Mouse (Mus musculus): Measurements from ENCODE around the gene Usp7. TPM values are rescaled to one million over a fixed set of nuclear protein-coding genes. Genes with fewer than 3 reads are reported as not detected.
A peak's percentile ranks its signal among the peaks of the same experiment; 100 is the strongest.

Gene Usp7
- polyA plus RNA-seq, 1 experiment from 2014 or later: 22.6 TPM

DNA sequence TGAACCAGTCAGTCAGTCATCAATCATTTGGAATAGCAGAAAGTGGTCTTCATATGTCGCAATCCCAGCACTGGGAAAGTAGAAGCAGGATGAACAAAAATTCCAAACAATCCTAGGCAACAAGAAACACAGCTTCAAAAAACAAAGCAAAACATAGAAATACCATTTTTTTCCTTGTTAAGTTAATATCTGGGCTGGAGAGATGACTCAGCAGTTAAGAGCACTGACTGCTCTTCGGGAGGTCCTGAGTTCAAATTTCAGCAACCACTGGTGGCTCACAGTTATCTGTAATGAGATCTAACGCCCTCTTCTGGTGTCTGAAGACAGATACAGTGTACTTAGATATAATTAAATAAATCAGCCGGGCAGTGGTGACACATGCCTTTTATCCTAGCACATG, 30.5 kb upstream of the Usp7 start:
- Histone ChIP-seq H3K36me3 (no peaks in the 10 kb centered on the region), H3K27me3 (replicated peaks) (no peaks in the 10 kb centered on the region), H3K27ac (no peak overlapping the region), H3K9ac (no peak overlapping the region), H3K9me3 (no peaks in the 10 kb centered on the region), H3K4me1 (replicated peaks) (no peaks in the 10 kb centered on the region), H3K4me3 (replicated peaks) (no peak overlapping the region), H3K4me2 (replicated peaks) (no peak overlapping the region)
- no peak for ATAC-seq
- 77% methylated on average over 4 of the region's 4 CpGs for WGBS

DNA sequence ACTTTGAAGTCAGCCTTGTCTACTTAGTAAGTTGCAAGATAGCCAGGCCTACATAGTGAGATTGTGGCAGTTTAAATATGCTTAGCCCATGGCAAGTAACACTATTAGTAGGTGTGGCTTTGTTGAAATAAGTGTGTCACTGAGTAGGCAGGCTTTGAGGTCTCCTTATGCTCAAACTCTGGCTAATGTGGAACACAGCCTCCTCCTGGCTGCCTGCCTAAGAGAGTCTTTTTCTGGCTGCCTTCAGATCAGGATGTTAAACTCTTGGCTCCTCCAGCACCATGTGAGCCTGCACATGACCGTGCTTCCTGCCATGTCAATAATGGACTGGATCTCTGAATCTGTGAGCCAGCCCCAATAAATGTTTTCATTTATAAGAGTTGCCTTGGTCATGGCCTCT, 29.3 kb upstream of the Usp7 start:
- H3K4me1 ChIP-seq (replicated peaks): no peaks in the 10 kb centered on the region
- no peak overlapping the region for H3K27ac ChIP-seq
- H3K9me3 ChIP-seq: no peaks in the 10 kb centered on the region
- H3K9ac ChIP-seq: no peak overlapping the region
- H3K36me3 ChIP-seq: no peaks in the 10 kb centered on the region
- H3K4me2 ChIP-seq (replicated peaks): no peak overlapping the region
- H3K4me3 ChIP-seq (replicated peaks): no peak overlapping the region
- ATAC-seq: no peak
- WGBS: 76% methylated on average over 1 of the region's 1 CpGs
- no peaks in the 10 kb centered on the region for H3K27me3 ChIP-seq (replicated peaks)

DNA sequence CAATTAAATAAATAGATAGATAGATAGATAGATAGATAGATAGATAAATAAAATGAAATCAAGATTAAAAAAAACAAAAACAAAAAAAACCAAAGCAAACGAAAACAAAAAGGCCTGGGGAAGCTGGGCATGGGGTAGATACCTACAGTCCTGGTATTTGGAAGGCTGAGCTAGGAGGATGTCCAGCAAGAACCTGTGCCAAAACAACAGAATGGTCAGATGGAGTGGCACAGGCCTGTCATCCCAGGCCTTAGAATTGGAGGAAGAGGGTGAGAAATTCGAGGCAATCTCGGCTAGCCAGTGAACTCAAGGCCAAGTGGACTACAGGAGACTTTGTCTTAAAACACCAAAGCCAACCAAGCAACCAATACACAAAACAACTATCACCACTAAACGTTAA, 25.8 kb upstream of the Usp7 start:
- H3K36me3 ChIP-seq: no peaks in the 10 kb centered on the region
- H3K9ac ChIP-seq: no peak overlapping the region
- ATAC-seq: no peak
- no peak overlapping the region for H3K4me2 ChIP-seq (replicated peaks)
- H3K27ac ChIP-seq: no peak overlapping the region
- no peaks in the 10 kb centered on the region for H3K27me3 ChIP-seq (replicated peaks)
- no peaks in the 10 kb centered on the region for H3K9me3 ChIP-seq
- no peak overlapping the region for H3K4me3 ChIP-seq (replicated peaks)
- H3K4me1 ChIP-seq (replicated peaks): no peaks in the 10 kb centered on the region
- 75% methylated on average over 4 of the region's 4 CpGs for WGBS

GRCm38 (mm10) chr16:8810399-8811127, 18.5 kb upstream of the Usp7 start:
- H3K9me3 ChIP-seq: no peaks in the 10 kb centered on the region
- no peak overlapping the region for H3K4me2 ChIP-seq (replicated peaks)
- no peaks in the 10 kb centered on the region for H3K36me3 ChIP-seq
- H3K4me3 ChIP-seq (replicated peaks): no peak overlapping the region
- no peak overlapping the region for H3K9ac ChIP-seq
- H3K27me3 ChIP-seq (replicated peaks): no peaks in the 10 kb centered on the region
- H3K27ac ChIP-seq: no peak overlapping the region
- no peaks in the 10 kb centered on the region for H3K4me1 ChIP-seq (replicated peaks)
- peak; percentile 45; the same call in 1 of the 2 replicates for ATAC-seq
- WGBS: 89% methylated on average over 14 of the region's 14 CpGs

- WGBS: 29% methylated on average over 4 of the region's 4 CpGs
- Histone ChIP-seq H3K27me3 (replicated peaks) (no peaks in the 10 kb centered on the region), H3K9ac (no peak overlapping the region), H3K4me3 (replicated peaks) (no peak overlapping the region), H3K4me1 (replicated peaks) (no peaks in the 10 kb centered on the region), H3K4me2 (replicated peaks) (no peak overlapping the region), H3K9me3 (no peaks in the 10 kb centered on the region), H3K36me3 (no peaks in the 10 kb centered on the region), H3K27ac (no peak overlapping the region)
- no peak for ATAC-seq
Observed at GRCm38 (mm10) chr16:8806703-8807102, 14.6 kb upstream of the Usp7 start.

DNA sequence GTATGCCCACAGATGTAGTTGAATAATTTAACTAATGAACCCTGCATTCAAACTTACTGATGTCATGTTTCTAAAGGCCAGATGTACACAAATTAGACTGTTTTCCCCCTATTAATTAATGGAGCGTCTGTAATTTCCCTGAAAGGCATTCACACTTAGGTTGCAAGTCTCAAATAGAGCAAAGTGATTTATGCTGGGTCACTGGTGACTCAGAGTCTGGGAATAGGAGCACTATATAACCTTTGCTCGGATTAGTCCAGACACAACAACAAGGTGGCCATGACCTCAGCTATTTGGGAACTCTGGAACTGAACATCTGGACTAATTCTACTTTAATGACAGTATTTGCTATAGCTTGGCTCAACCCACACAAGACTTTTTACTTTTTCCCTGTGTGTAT, 3.8 kb upstream of the Usp7 start:
- Histone ChIP-seq H3K27ac (no peak overlapping the region), H3K36me3 (no peaks in the 10 kb centered on the region), H3K9ac (no peak overlapping the region), H3K4me2 (replicated peaks) (no peak overlapping the region), H3K4me3 (replicated peaks) (no peak overlapping the region), H3K9me3 (no peaks in the 10 kb centered on the region), H3K27me3 (replicated peaks) (no peaks in the 10 kb centered on the region), H3K4me1 (replicated peaks) (no peaks in the 10 kb centered on the region)
- WGBS: 67% methylated on average over 2 of the region's 2 CpGs
- no peak for ATAC-seq

GRCm38 (mm10) chr16:8794952-8795351, 2.8 kb upstream of the Usp7 start:
- no peaks in the 10 kb centered on the region for H3K4me1 ChIP-seq (replicated peaks)
- no peaks in the 10 kb centered on the region for H3K36me3 ChIP-seq
- WGBS: 10% methylated on average over 3 of the region's 3 CpGs
- no peaks in the 10 kb centered on the region for H3K27me3 ChIP-seq (replicated peaks)
- ATAC-seq: no peak
- H3K9ac ChIP-seq: no peak overlapping the region
- no peaks in the 10 kb centered on the region for H3K9me3 ChIP-seq
- no peak overlapping the region for H3K4me2 ChIP-seq (replicated peaks)
- H3K4me3 ChIP-seq (replicated peaks): no peak overlapping the region
- no peak overlapping the region for H3K27ac ChIP-seq

GRCm38 (mm10) chr16:8790886-8791285, 1.2 kb downstream of the Usp7 start:
- H3K4me2 ChIP-seq (replicated peaks): no peak overlapping the region
- H3K9ac ChIP-seq: no peak overlapping the region
- H3K4me3 ChIP-seq (replicated peaks): no peak overlapping the region
- H3K9me3 ChIP-seq: no peaks in the 10 kb centered on the region
- ATAC-seq: no peak
- H3K36me3 ChIP-seq: no peaks in the 10 kb centered on the region
- no peak overlapping the region for H3K27ac ChIP-seq
- H3K4me1 ChIP-seq (replicated peaks): no peaks in the 10 kb centered on the region
- 83% methylated on average over 4 of the region's 4 CpGs for WGBS
- H3K27me3 ChIP-seq (replicated peaks): no peaks in the 10 kb centered on the region

GRCm38 (mm10) chr16:8784753-8785152, 7.4 kb downstream of the Usp7 start:
- Histone ChIP-seq H3K4me3 (replicated peaks) (no peak overlapping the region), H3K27me3 (replicated peaks) (no peaks in the 10 kb centered on the region), H3K27ac (no peak overlapping the region), H3K9me3 (no peaks in the 10 kb centered on the region), H3K36me3 (no peaks in the 10 kb centered on the region), H3K4me2 (replicated peaks) (no peak overlapping the region), H3K4me1 (replicated peaks) (no peaks in the 10 kb centered on the region), H3K9ac (no peak overlapping the region)
- 61% methylated on average over 3 of the region's 3 CpGs for WGBS
- ATAC-seq: no peak

- Histone ChIP-seq H3K27ac (no peak overlapping the region), H3K9ac (no peak overlapping the region), H3K4me1 (replicated peaks) (no peaks in the 10 kb centered on the region), H3K4me2 (replicated peaks) (no peak overlapping the region), H3K9me3 (no peaks in the 10 kb centered on the region), H3K27me3 (replicated peaks) (no peaks in the 10 kb centered on the region), H3K36me3 (no peaks in the 10 kb centered on the region), H3K4me3 (replicated peaks) (no peak overlapping the region)
- no peak for ATAC-seq
- 79% methylated on average over 16 of the region's 16 CpGs for WGBS
Observed at GRCm38 (mm10) chr16:8783198-8783913, 8.8 kb downstream of the Usp7 start.

DNA sequence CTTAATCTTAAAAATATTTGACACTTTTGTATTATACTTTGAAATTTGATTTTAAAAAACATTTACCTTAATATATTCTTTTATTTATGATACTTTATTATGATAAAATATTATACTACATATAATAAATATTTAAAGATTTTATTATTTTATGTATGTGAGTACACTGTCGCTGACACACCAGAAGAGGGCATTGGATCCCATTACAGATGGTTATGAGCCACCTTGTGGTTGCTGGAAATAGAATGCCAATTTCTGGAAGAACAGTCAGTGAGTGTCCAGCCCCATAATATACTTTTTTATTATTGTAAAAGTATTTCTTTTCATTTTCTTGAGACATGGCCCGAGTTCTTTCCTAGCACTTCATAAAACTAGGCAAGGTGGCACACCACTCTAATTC, 10.4 kb downstream of the Usp7 start:
- Histone ChIP-seq H3K9me3 (no peaks in the 10 kb centered on the region), H3K27ac (no peak overlapping the region), H3K4me2 (replicated peaks) (no peak overlapping the region), H3K9ac (no peak overlapping the region), H3K4me1 (replicated peaks) (no peaks in the 10 kb centered on the region), H3K4me3 (replicated peaks) (no peak overlapping the region), H3K36me3 (no peaks in the 10 kb centered on the region), H3K27me3 (replicated peaks) (no peaks in the 10 kb centered on the region)
- 83% methylated on average over 2 of the region's 2 CpGs for WGBS
- no peak for ATAC-seq

DNA sequence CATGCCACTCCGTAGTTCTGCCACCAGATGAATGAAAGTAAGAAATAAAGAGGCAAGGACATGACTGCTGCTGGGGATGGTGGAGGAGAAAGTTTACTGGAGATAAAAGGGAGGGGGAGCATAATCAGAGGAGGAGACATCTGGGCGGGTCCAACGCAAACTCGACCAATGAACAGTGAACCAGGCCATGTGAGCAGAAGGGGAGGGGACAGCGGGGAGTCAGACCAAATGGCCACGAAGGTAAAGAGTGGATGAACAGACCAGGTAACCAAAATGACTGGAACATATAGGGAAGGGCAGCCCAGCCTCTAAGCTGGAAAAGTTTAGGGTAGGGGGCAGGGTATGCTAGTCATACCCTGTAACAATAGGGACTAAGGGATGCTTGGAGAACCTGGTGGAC, 10.9 kb downstream of the Usp7 start:
- no peaks in the 10 kb centered on the region for H3K4me1 ChIP-seq (replicated peaks)
- no peaks in the 10 kb centered on the region for H3K9me3 ChIP-seq
- no peak overlapping the region for H3K9ac ChIP-seq
- H3K4me2 ChIP-seq (replicated peaks): no peak overlapping the region
- 71% methylated on average over 6 of the region's 6 CpGs for WGBS
- H3K27me3 ChIP-seq (replicated peaks): no peaks in the 10 kb centered on the region
- no peak overlapping the region for H3K27ac ChIP-seq
- no peak for ATAC-seq
- H3K36me3 ChIP-seq: no peaks in the 10 kb centered on the region
- H3K4me3 ChIP-seq (replicated peaks): no peak overlapping the region

- no peaks in the 10 kb centered on the region for H3K9me3 ChIP-seq
- H3K4me2 ChIP-seq (replicated peaks): no peak overlapping the region
- no peaks in the 10 kb centered on the region for H3K27me3 ChIP-seq (replicated peaks)
- no peak overlapping the region for H3K27ac ChIP-seq
- no peak overlapping the region for H3K9ac ChIP-seq
- no peaks in the 10 kb centered on the region for H3K4me1 ChIP-seq (replicated peaks)
- ATAC-seq: no peak
- no peaks in the 10 kb centered on the region for H3K36me3 ChIP-seq
- H3K4me3 ChIP-seq (replicated peaks): no peak overlapping the region
- 73% methylated on average over 3 of the region's 3 CpGs for WGBS
Observed at GRCm38 (mm10) chr16:8780187-8780586, 11.9 kb downstream of the Usp7 start.

Measured in intestine, embryonic 15.5 days (tissue).